Mouse (Mus musculus) small intestine, adult 2 months (tissue): ENCODE measurements around the gene Nrp1. TPM values are rescaled to one million over a fixed set of nuclear protein-coding genes. Genes with fewer than 3 reads are reported as not detected.

Experiments used
- H3K27ac ChIP-seq: fragments of 200-500 bp; 2 replicates; pipeline ENCODE4 v1.5.1; 2012; ENCODE audit warnings: low read depth, low read length, control low read depth, inconsistent platforms; ENCODE audit not compliant: insufficient read depth
- H3K27me3 ChIP-seq: fragments of 200-500 bp; 2 replicates; pipeline ENCODE4 v1.6.1; 2012; ENCODE audit warnings: mild to moderate bottlenecking, moderate library complexity, low read length, inconsistent platforms; ENCODE audit not compliant: control insufficient read depth, insufficient read depth
- H3K36me3 ChIP-seq: fragments of 200-500 bp; 2 replicates; pipeline ENCODE4 v1.6.1; 2012; ENCODE audit warnings: mild to moderate bottlenecking, low read length, control low read depth, inconsistent platforms; ENCODE audit not compliant: control insufficient read depth, insufficient read depth
- H3K4me1 ChIP-seq: fragments of 200-500 bp; 2 replicates; pipeline ENCODE4 v1.6.1; 2012; ENCODE audit warnings: low read length, inconsistent platforms, mixed read lengths; ENCODE audit not compliant: control insufficient read depth, insufficient read depth, insufficient read length
- H3K4me3 ChIP-seq: fragments of 200-500 bp; 2 replicates; pipeline ENCODE4 v1.5.1; 2012; ENCODE audit warnings: low read depth, mild to moderate bottlenecking, control low read depth, inconsistent platforms, low read length, moderate library complexity
- CTCF ChIP-seq: fragments of 200-500 bp; IDR thresholded peaks from 2 replicates; pipeline ENCODE4 v1.5.1; 2012; ENCODE audit warnings: low read depth, mild to moderate bottlenecking, control low read depth, inconsistent platforms, low read length, moderate library complexity, mixed read lengths; ENCODE audit not compliant: insufficient replicate concordance, insufficient read length; ENCODE audit errors: extremely low read depth
- POLR2A ChIP-seq: fragments of 200-500 bp; IDR thresholded peaks from 2 replicates; pipeline ENCODE4 v1.6.1; 2012; ENCODE audit warnings: low read depth, mild to moderate bottlenecking, control low read depth, inconsistent platforms, low read length, moderate library complexity
- WGBS: fragments of 180-500 bp; shearing (Covaris S2); methylation state at CpG from one replicate; pipeline ENCODE4 v1.1.7; 2018; 5-methylcytosine and 5-hydroxymethylcytosine counted together
- polyA plus RNA-seq: library from polyadenylated mRNA; depleted of rRNA; stranded (reverse); fragments of >200 nt; gene quantifications from 2 replicates; pipeline ENCODE4 v1.2.3, GENCODE M21; 2012

Nrp1 gene
- polyA plus RNA-seq, 1 experiment: 6.6 TPM

DNA sequence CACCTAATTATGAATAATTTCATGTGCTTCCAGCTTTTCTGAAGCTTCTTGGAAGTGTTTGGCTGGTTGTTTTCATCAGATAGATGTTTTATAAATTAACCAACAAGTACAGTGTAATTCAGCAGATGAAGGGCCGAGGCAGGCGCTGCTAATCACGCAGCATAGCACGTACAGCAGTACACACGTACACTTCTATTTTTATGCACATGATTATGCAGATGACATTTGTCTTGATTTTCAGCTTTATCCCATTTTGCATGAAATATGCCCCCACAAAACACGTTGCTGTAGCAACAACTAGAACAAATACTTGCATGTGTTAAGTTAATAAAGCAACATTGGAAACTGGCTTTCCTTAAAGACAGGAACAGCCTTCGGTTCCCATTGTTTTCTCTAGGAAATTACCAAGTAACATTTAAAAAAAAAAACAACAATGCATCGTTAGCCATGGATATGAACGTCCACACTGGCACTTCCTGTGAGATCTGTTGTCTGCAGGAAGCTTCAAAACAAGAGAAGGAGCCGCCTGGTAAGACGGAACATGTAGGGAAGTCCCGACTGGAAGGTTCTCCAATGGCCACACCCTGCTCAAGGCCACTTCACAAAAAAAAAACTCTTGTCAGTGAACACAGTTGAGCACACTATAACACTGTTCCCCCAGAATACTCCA is 78.9 kb downstream of the Nrp1 start:
- Histone ChIP-seq H3K4me1 (no peaks in the 10 kb centered on the region), H3K27ac (no peak overlapping the region), H3K36me3 (no peaks in the 10 kb centered on the region; the same call in 1 of the 2 replicates), H3K4me3 (no peak overlapping the region), H3K27me3 (no peaks in the 10 kb centered on the region)
- TF ChIP-seq POLR2A: no peak
- no peak for TF ChIP-seq CTCF
- 80% methylated on average over 12 of the region's 12 CpGs for WGBS

DNA sequence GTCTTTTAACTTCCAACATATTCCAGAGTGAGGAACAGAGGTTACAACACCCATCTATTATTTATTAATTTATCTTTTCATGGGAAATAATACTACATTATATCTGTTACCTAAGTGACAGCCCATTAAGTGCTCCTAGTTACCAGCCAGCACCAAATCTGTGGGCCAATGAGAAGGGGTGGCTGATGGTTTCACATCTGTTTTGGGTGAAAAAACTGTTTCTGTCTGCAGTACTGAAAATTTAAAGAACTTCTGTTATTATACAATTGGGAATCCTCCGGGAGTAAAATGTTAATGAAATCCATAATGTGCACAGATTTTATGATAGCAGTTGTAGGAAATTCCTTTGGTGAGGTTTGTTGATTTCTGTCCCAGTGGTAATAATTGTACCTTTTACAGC is 83.0 kb downstream of the Nrp1 start:
- H3K27me3 ChIP-seq: no peaks in the 10 kb centered on the region
- H3K27ac ChIP-seq: no peak overlapping the region
- H3K4me3 ChIP-seq: no peak overlapping the region
- 67% methylated on average over 1 of the region's 1 CpGs for WGBS
- no peaks in the 10 kb centered on the region; the same call in 1 of the 2 replicates for H3K36me3 ChIP-seq
- H3K4me1 ChIP-seq: no peaks in the 10 kb centered on the region
- no peak for TF ChIP-seq CTCF
- TF ChIP-seq POLR2A: no peak

DNA sequence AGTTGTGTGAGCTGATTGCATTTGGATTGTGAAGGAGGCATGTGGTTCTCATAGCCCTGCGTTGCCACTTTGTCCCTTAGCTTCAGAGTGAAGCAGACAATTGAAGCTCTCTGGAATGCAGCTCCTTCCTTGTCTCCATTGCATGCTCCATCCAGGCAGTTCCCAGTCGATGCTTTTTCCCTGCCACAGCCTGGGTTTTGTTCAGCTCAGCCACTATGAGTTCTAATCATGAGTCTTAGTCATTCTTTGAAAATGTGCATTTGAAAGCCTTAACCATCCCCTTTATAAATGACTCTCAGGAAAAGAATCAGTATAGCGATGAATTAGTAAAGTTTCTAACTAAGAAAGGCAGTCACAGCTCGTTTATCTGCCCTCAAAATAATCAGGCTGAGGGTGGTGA is 87.2 kb downstream of the Nrp1 start:
- Histone ChIP-seq H3K4me3 (no peak overlapping the region), H3K27me3 (no peaks in the 10 kb centered on the region), H3K4me1 (no peaks in the 10 kb centered on the region), H3K27ac (no peak overlapping the region), H3K36me3 (no peaks in the 10 kb centered on the region)
- WGBS: 73% methylated on average over 4 of the region's 4 CpGs
- TF ChIP-seq CTCF (no peak), POLR2A (no peak)

DNA sequence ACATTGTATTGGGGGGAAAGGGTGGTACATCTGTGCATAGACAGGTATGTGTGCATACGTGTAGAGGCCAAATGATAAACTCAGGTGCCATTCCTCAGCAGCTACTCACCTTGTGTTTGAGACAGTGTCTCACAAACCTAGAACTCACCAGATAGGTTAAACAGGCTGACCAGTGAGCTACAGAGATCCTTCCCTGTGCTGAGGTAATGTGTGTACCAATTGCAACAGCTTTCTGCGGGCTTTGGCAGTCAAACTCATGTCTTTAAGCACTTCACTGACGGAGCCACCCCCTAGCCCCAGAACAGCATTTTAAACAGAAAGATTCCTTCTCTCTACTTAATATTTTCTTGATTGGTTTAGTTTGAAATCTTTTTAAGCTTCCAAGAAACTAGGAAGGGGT is 88.2 kb downstream of the Nrp1 start:
- TF ChIP-seq POLR2A (no peak), CTCF (no peak)
- H3K36me3 ChIP-seq: no peaks in the 10 kb centered on the region
- 87% methylated on average over 3 of the region's 3 CpGs for WGBS
- H3K4me3 ChIP-seq: no peak overlapping the region
- no peak overlapping the region for H3K27ac ChIP-seq
- H3K4me1 ChIP-seq: no peaks in the 10 kb centered on the region
- H3K27me3 ChIP-seq: no peaks in the 10 kb centered on the region

DNA sequence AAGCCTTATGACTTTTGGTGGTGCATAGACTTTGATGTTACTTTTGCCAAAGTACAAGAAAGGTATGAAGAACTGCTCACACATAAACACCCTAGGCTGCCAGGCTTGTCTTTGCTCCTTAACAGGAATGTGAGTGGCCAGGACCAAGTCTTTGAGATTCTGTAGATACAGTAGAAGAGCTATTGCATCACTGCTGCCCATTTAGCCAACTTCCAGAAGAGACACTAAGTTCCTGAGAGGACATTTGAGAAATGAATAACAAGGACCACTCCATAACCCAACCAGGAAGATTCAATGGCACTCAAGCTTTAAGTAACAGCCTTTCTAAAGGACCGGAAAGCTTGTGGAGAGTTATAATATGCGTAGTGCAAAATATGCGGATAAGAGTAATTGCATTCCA is 88.9 kb downstream of the Nrp1 start:
- Histone ChIP-seq H3K27me3 (no peaks in the 10 kb centered on the region), H3K4me1 (no peaks in the 10 kb centered on the region), H3K4me3 (no peak overlapping the region), H3K27ac (no peak overlapping the region), H3K36me3 (no peaks in the 10 kb centered on the region)
- TF ChIP-seq CTCF: no peak
- whole genome bisulfite sequencing: 94% methylated on average over 3 of the region's 3 CpGs

DNA sequence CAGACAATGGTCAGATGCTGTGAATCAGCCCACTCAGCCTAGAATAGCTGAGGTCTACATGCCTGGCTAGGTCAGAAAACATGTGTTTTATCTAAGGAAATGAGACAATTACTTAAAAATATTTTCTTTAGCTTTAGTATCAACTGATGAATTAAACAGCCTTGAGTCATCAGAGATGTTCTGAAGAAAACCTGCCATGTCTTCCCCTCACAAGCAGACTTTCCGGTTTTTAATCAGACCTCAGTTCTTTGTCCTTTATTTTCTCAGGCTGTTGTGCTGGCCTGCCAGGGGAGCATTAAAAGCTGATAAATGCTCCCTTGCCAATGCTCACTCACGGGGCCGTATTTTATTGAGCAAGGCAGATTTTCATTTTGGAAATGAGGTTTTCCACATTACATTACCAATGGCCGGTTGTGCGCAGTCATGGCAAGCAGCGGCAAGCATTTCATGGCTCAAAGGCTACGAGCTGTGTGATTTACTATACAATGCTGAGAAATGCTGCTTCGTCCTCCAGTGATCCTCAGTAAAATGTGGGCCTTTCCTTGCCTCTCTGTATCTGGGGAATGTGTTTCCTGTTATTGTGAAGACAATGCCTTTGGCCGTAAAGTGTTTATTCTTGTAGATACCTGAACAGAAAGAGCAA is 92.1 kb downstream of the Nrp1 start:
- 88% methylated on average over 9 of the region's 9 CpGs for WGBS
- no peak overlapping the region for H3K27ac ChIP-seq
- no peak for TF ChIP-seq CTCF
- TF ChIP-seq POLR2A: no peak
- no peaks in the 10 kb centered on the region for H3K36me3 ChIP-seq
- H3K4me3 ChIP-seq: no peak overlapping the region
- no peaks in the 10 kb centered on the region for H3K4me1 ChIP-seq
- H3K27me3 ChIP-seq: no peaks in the 10 kb centered on the region

DNA sequence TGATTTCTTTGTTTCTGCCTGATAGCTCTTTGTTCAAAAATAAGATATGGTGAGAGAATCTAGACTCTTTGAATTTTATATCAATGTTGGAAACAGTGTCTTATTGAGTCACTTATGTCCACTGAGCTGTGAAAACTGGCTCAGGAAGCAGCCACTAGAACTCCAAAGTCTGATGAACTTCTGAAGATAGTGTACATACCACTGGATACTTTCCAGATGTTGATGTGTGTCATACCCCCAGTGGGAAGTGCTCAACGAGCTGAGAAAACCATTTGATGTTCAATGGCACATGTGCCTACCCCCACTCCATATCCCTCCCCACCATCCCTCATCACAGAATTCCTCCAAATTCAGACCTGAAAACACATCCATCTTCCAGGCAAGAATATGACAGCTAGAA is 92.7 kb downstream of the Nrp1 start:
- TF ChIP-seq POLR2A: no peak
- Histone ChIP-seq H3K36me3 (no peaks in the 10 kb centered on the region), H3K4me3 (no peak overlapping the region), H3K4me1 (no peaks in the 10 kb centered on the region), H3K27me3 (no peaks in the 10 kb centered on the region), H3K27ac (no peak overlapping the region)
- 60% methylated on average over 1 of the region's 1 CpGs for WGBS
